In the genomic region with DNA sequence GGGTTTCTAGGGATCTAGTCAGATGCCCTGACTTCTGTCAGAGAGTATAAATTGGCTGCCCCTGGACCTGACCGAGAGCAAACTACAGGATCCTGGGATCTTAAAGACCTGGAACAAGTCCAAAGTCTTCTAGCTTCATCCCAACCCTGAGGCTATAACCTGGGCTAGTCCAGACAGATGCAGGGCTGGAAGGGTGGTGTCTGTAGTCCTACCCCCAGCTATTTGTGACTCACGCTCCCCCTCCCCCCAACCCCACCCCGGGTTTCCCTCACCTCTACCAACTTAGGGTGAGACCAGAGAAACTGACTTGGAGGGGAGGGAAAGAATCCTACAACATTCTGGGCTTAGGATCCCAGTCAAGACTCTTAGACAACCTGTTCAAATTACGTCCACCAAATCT, we compare ENCODE assay signal across 10 mouse cellular contexts. TPM values are rescaled to one million over a fixed set of nuclear protein-coding genes. Genes with fewer than 3 reads are reported as not detected.
DNase-seq lines count a peak whose midpoint lies in the region; ATAC-seq and TF ChIP-seq lines count a peak whose summit lies in the region.
"Had no signal": no experiment of that assay in that cellular context is flagged by ENCODE, and none has a peak within 500 bp of the region (broad histone marks: within the 10 kb centered on the region; RNA-seq: fewer than 3 reads in every experiment).

No protein-coding gene starts in this region.

- no peaks in the 10 kb centered on the region for H3K36me3 ChIP-seq in heart, embryonic 13.5 days
- H3K36me3 ChIP-seq in neural tube, embryonic 13.5 days: no peaks in the 10 kb centered on the region
- no peaks in the 10 kb centered on the region for H3K36me3 ChIP-seq in heart, postnatal 0 days (replicated peaks; ENCODE audit: control insufficient read depth, insufficient read depth, low read length)
- H3K36me3 ChIP-seq in neural tube, embryonic 15.5 days: no peaks in the 10 kb centered on the region

- H3K9ac ChIP-seq in heart, embryonic 13.5 days: no peak overlapping the region; the same call in 1 of the 2 replicates
- H3K9ac ChIP-seq in neural tube, embryonic 13.5 days: no peak overlapping the region
- H3K9ac ChIP-seq in heart, postnatal 0 days (replicated peaks; ENCODE audit: low read depth, low read length): peak overlapping the region; percentile 71
- H3K9ac ChIP-seq in neural tube, embryonic 15.5 days (replicated peaks): no peak overlapping the region

- no peaks in the 10 kb centered on the region for H3K9me3 ChIP-seq in heart, embryonic 13.5 days
- H3K9me3 ChIP-seq in neural tube, embryonic 13.5 days: no peaks in the 10 kb centered on the region
- no peaks in the 10 kb centered on the region for H3K9me3 ChIP-seq in heart, postnatal 0 days (replicated peaks; ENCODE audit: control insufficient read depth, low read length)
- H3K9me3 ChIP-seq in neural tube, embryonic 15.5 days (replicated peaks): no peaks in the 10 kb centered on the region

- peak overlapping the region; percentile 62 for H3K4me3 ChIP-seq in heart, embryonic 13.5 days
- H3K4me3 ChIP-seq in neural tube, embryonic 13.5 days: no peak overlapping the region
- H3K4me3 ChIP-seq in heart, postnatal 0 days (ENCODE audit: low read depth, low read length): peak overlapping the region; percentile 68
- peak overlapping the region; percentile 58; the same call in 1 of the 2 replicates for H3K4me3 ChIP-seq in neural tube, embryonic 15.5 days (replicated peaks)

- peak overlapping the region; percentile 95 for H3K4me2 ChIP-seq in heart, embryonic 13.5 days
- peak overlapping the region; percentile 93; the same call in 1 of the 2 replicates for H3K4me2 ChIP-seq in neural tube, embryonic 13.5 days
- peak overlapping the region; percentile 88 for H3K4me2 ChIP-seq in heart, postnatal 0 days (ENCODE audit: low read depth, low read length)
- H3K4me2 ChIP-seq in neural tube, embryonic 15.5 days: peak overlapping the region; percentile 97

- TF ChIP-seq CTCF in heart, postnatal 0 days (IDR thresholded peaks at IDR 0.05; ENCODE audit: low read depth): no peak

- intact Hi-C loops in gastrocnemius, postnatal 14 days (cut with DNase I; ENCODE audit: low total_unique reads): loop anchor here (10.0 kb wide), 1 partner anchor 62 kb away; a partner anchor contains a TSS

- no peak overlapping the region for H3K27ac ChIP-seq in heart, embryonic 13.5 days (replicated peaks)
- no peak overlapping the region for H3K27ac ChIP-seq in neural tube, embryonic 13.5 days (replicated peaks)
- H3K27ac ChIP-seq in heart, postnatal 0 days (ENCODE audit: low read depth): no peak overlapping the region
- H3K27ac ChIP-seq in neural tube, embryonic 15.5 days (replicated peaks): no peak overlapping the region

- 30% methylated on average over 4 of the region's 4 CpGs for WGBS in heart, embryonic 13.5 days
- WGBS in neural tube, embryonic 13.5 days: 48% methylated on average over 4 of the region's 4 CpGs
- 21% methylated on average over 4 of the region's 4 CpGs for whole genome bisulfite sequencing in heart, postnatal 0 days
- 51% methylated on average over 4 of the region's 4 CpGs for WGBS in neural tube, embryonic 15.5 days

- peaks cover 33% of the 10 kb centered on the region for H3K4me1 ChIP-seq in heart, embryonic 13.5 days
- H3K4me1 ChIP-seq in neural tube, embryonic 13.5 days (replicated peaks): peaks cover 28% of the 10 kb centered on the region
- H3K4me1 ChIP-seq in heart, postnatal 0 days (ENCODE audit: control insufficient read depth, insufficient read depth): peaks cover 22% of the 10 kb centered on the region
- peaks cover 28% of the 10 kb centered on the region for H3K4me1 ChIP-seq in neural tube, embryonic 15.5 days

- no peak for ATAC-seq in heart, embryonic 13.5 days (ENCODE audit: extremely low read depth, insufficient number of reproducible peaks, low FRiP score, low TSS enrichment)
- no peak for ATAC-seq in neural tube, embryonic 13.5 days (ENCODE audit: low read depth)
- no peak for ATAC-seq in heart, postnatal 0 days (ENCODE audit: insufficient read depth, low read depth)
- no peak for ATAC-seq in neural tube, embryonic 15.5 days (ENCODE audit: low FRiP score)

- no peak for DNase-seq in heart, adult 9 months (ENCODE audit: low spot score in 2 of 2)
- DNase-seq in neural tube, embryonic 10.5 days (ENCODE audit: extremely low spot score, low spot score): no peak
- DNase-seq in heart, postnatal 0 days (ENCODE audit: low spot score): no peak
- no peak for DNase-seq in gastrocnemius, postnatal 14 days
- DNase-seq in frontal cortex, postnatal 36 days (ENCODE audit: low spot score in 2 of 2): no peak
- DNase-seq: cerebellum, adult 11 months; right cerebral cortex, postnatal 25 days had no signal

- TF ChIP-seq EP300 in heart, postnatal 0 days (IDR thresholded peaks at IDR 0.05; ENCODE audit: low read depth): no peak

- peaks cover 18% of the 10 kb centered on the region for H3K27me3 ChIP-seq in heart, embryonic 13.5 days (replicated peaks)
- peaks cover 55% of the 10 kb centered on the region for H3K27me3 ChIP-seq in neural tube, embryonic 13.5 days
- H3K27me3 ChIP-seq in heart, postnatal 0 days (ENCODE audit: control insufficient read depth, insufficient read depth, low read length): no peaks in the 10 kb centered on the region
- H3K27me3 ChIP-seq in neural tube, embryonic 15.5 days (replicated peaks): peaks cover 45% of the 10 kb centered on the region

RNA-seq across cellular contexts. Expression of a gene that starts 2.0 kb away (rescaled TPM):
- 4.8 and 5.0 TPM in 2 replicates for polyA plus RNA-seq in heart, embryonic 13.5 days (2015; fragmentation: Nextera tagmentation; extraction: Ambion mirVana)
- polyA plus RNA-seq in neural tube, embryonic 13.5 days (2015; fragmentation: Nextera tagmentation; extraction: Ambion mirVana): 7.8 and 8.2 TPM in 2 replicates
- 4.8 and 6.8 TPM in 2 replicates for total RNA-seq in heart, postnatal 0 days (2014; rRNA removed; ENCODE audit: low replicate concordance)
- 4.8 and 5.2 TPM in 2 replicates for polyA plus RNA-seq in heart, postnatal 0 days (2015; fragmentation: Nextera tagmentation; extraction: Ambion mirVana)
- polyA plus RNA-seq in neural tube, embryonic 15.5 days (2015; fragmentation: Nextera tagmentation; extraction: Ambion mirVana): 7.7 and 13.2 TPM in 2 replicates
- 10 to 100 TPM in 1 of 2 experiments, 1 to 10 TPM in 1; 8.3 to 10.8 TPM for total RNA-seq in gastrocnemius, postnatal 14 days (2021)

RNA-seq across cellular contexts. Expression of a gene that starts 5.1 kb away (rescaled TPM):
- polyA plus RNA-seq in heart, embryonic 13.5 days (2015; fragmentation: Nextera tagmentation; extraction: Ambion mirVana): 22.1 and 22.7 TPM in 2 replicates
- polyA plus RNA-seq in neural tube, embryonic 13.5 days (2015; fragmentation: Nextera tagmentation; extraction: Ambion mirVana): 44.1 and 46.6 TPM in 2 replicates
- 37.1 and 49.2 TPM in 2 replicates for total RNA-seq in heart, postnatal 0 days (2014; rRNA removed; ENCODE audit: low replicate concordance)
- polyA plus RNA-seq in heart, postnatal 0 days (2015; fragmentation: Nextera tagmentation; extraction: Ambion mirVana): 13.7 and 16.5 TPM in 2 replicates
- polyA plus RNA-seq in neural tube, embryonic 15.5 days (2015; fragmentation: Nextera tagmentation; extraction: Ambion mirVana): 41.7 and 42.7 TPM in 2 replicates
- 10 to 100 TPM; 10.9 to 14.3 TPM for total RNA-seq in gastrocnemius, postnatal 14 days (2021)

RNA-seq across cellular contexts. Expression of a gene that starts 37.8 kb away (rescaled TPM):
- polyA plus RNA-seq in heart, embryonic 13.5 days (2015; fragmentation: Nextera tagmentation; extraction: Ambion mirVana): 86.6 and 92.0 TPM in 2 replicates
- polyA plus RNA-seq in neural tube, embryonic 13.5 days (2015; fragmentation: Nextera tagmentation; extraction: Ambion mirVana): 23.3 and 29.1 TPM in 2 replicates
- total RNA-seq in heart, postnatal 0 days (2014; rRNA removed; ENCODE audit: low replicate concordance): 71.8 and 74.7 TPM in 2 replicates
- polyA plus RNA-seq in heart, postnatal 0 days (2015; fragmentation: Nextera tagmentation; extraction: Ambion mirVana): 50.9 and 53.0 TPM in 2 replicates
- 16.1 and 33.7 TPM in 2 replicates for polyA plus RNA-seq in neural tube, embryonic 15.5 days (2015; fragmentation: Nextera tagmentation; extraction: Ambion mirVana)
- 1 to 10 TPM; 7.5 to 8.5 TPM for total RNA-seq in gastrocnemius, postnatal 14 days (2021)

RNA-seq across cellular contexts. Expression of a gene that starts 38.6 kb away (rescaled TPM):
- 1.6 and 2.6 TPM in 2 replicates for polyA plus RNA-seq in heart, embryonic 13.5 days (2015; fragmentation: Nextera tagmentation; extraction: Ambion mirVana)
- 0.50 and 1.0 TPM in 2 replicates for polyA plus RNA-seq in neural tube, embryonic 13.5 days (2015; fragmentation: Nextera tagmentation; extraction: Ambion mirVana)
- 7.7 and 23.2 TPM in 2 replicates for total RNA-seq in heart, postnatal 0 days (2014; rRNA removed; ENCODE audit: low replicate concordance)
- 2.0 and 3.0 TPM in 2 replicates for polyA plus RNA-seq in heart, postnatal 0 days (2015; fragmentation: Nextera tagmentation; extraction: Ambion mirVana)
- 0.49 and 1.1 TPM in 2 replicates for polyA plus RNA-seq in neural tube, embryonic 15.5 days (2015; fragmentation: Nextera tagmentation; extraction: Ambion mirVana)
- total RNA-seq in gastrocnemius, postnatal 14 days (2021): 1 to 10 TPM in 1 of 2 experiments, under 1 TPM in 1; 0.71 to 1.2 TPM

RNA-seq across cellular contexts. Expression of a gene that starts 46.6 kb away (rescaled TPM):
- polyA plus RNA-seq in heart, embryonic 13.5 days (2015; fragmentation: Nextera tagmentation; extraction: Ambion mirVana): 60.4 and 62.1 TPM in 2 replicates
- 103 and 104 TPM in 2 replicates for polyA plus RNA-seq in neural tube, embryonic 13.5 days (2015; fragmentation: Nextera tagmentation; extraction: Ambion mirVana)
- total RNA-seq in heart, postnatal 0 days (2014; rRNA removed; ENCODE audit: low replicate concordance): 68.1 and 75.3 TPM in 2 replicates
- 51.2 and 54.8 TPM in 2 replicates for polyA plus RNA-seq in heart, postnatal 0 days (2015; fragmentation: Nextera tagmentation; extraction: Ambion mirVana)
- polyA plus RNA-seq in neural tube, embryonic 15.5 days (2015; fragmentation: Nextera tagmentation; extraction: Ambion mirVana): 103 and 108 TPM in 2 replicates
- 10 to 100 TPM; 75.2 to 78.2 TPM for total RNA-seq in gastrocnemius, postnatal 14 days (2021)
